Mouse (Mus musculus) heart, postnatal 0 days (tissue): ENCODE measurements at regions not wholly inside any gene's neighbourhood (a gene's known extent, or its start where the extent isn't known, plus 50 kb on each side); places are given as distances from the start of the nearest gene placed in this dataset.

ENCODE experiments used
- ATAC-seq: fragments of 200-750 bp; cut with Nextera tagmentation; 2 replicates; pipeline ENCODE4 v1.8.0; 2017; ENCODE audit warnings: low read depth, moderate number of reproducible peaks, moderate library complexity; ENCODE audit not compliant: insufficient read depth
- DNase-seq: peaks from one replicate; pipeline ENCODE4 v3.0.0-alpha.2; 2016; ENCODE audit warnings: low spot score
- H3K27ac ChIP-seq: fragments of 300-500 bp; sonication (generic); 2 replicates; pipeline ENCODE4 v1.5.1; 2014; ENCODE audit warnings: low read depth, mild to moderate bottlenecking
- H3K27me3 ChIP-seq: fragments of 300-500 bp; sonication (generic); 2 replicates; pipeline ENCODE4 v1.6.1; 2014; ENCODE audit warnings: low read length, mixed read lengths; ENCODE audit not compliant: control insufficient read depth, insufficient read depth
- H3K36me3 ChIP-seq: fragments of 300-500 bp; sonication (generic); replicated peaks from 2 replicates; pipeline ENCODE4 v1.6.1; 2014; ENCODE audit warnings: low read length, mixed read lengths; ENCODE audit not compliant: control insufficient read depth, insufficient read depth
- H3K4me1 ChIP-seq: fragments of 300-500 bp; sonication (generic); 2 replicates; pipeline ENCODE4 v1.6.1; 2014; ENCODE audit warnings: antibody characterized with exemption; ENCODE audit not compliant: control insufficient read depth, insufficient read depth
- H3K4me2 ChIP-seq: fragments of 300-500 bp; sonication (generic); 2 replicates; pipeline ENCODE4 v1.6.1; 2014; ENCODE audit warnings: low read depth, mild to moderate bottlenecking, low read length, moderate library complexity
- H3K4me3 ChIP-seq: fragments of 300-500 bp; sonication (generic); 2 replicates; pipeline ENCODE4 v1.5.1; 2014; ENCODE audit warnings: low read depth, low read length
- H3K9ac ChIP-seq: fragments of 300-500 bp; sonication (generic); replicated peaks from 2 replicates; pipeline ENCODE4 v1.6.1; 2014; ENCODE audit warnings: low read depth, low read length, mixed read lengths
- H3K9me3 ChIP-seq: fragments of 300-500 bp; sonication (generic); replicated peaks from 2 replicates; pipeline ENCODE4 v1.6.1; 2016; ENCODE audit warnings: low read length; ENCODE audit not compliant: control insufficient read depth
- CTCF ChIP-seq: IDR thresholded peaks from 2 replicates; pipeline ENCODE4 v1.5.1; 2016; ENCODE audit warnings: antibody characterized with exemption, control low read depth, low read depth
- EP300 ChIP-seq: IDR thresholded peaks from 2 replicates; pipeline ENCODE4 v1.6.1; 2016; ENCODE audit warnings: antibody characterized with exemption, low read depth
- WGBS: fragments of 180-500 bp; shearing (Covaris S2); extraction: QIAGEN DNeasy Blood & Tissue Kit; methylation state at CpG from one replicate; pipeline ENCODE4 v1.1.7; 2014; 5-methylcytosine and 5-hydroxymethylcytosine counted together

DNA sequence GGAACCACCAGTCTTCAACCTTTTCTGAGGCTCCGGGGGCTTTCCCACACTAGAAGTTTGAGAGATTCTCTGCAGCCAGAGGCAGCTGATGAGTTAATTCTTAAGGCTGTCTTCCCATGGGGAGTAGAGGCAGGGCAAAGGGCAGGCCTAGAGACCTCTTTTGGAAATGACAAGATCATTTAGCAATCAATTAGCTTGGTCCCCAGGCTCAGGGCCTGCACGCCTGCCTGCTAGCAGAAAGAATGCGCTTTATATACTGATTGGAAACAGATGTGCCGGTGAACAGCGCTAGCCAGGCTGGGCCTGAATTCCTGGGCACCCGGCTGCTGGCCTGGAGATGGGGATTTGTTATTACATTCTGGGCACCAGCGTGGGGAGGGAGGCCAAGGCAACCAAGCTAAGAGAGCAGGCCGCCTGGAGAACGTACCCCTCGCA, 156.2 kb downstream of the Utp6 start:
- WGBS: 50% methylated on average over 10 of the region's 10 CpGs
- TF ChIP-seq CTCF: no peak
- no peak for TF ChIP-seq EP300
- Histone ChIP-seq H3K36me3 (no peaks in the 10 kb centered on the region), H3K27me3 (no peaks in the 10 kb centered on the region), H3K9ac (no peak overlapping the region), H3K27ac (0 out of 2 replicates have a peak overlapping the region, but pooled peaks have one; percentile 0), H3K4me2 (no peak overlapping the region), H3K9me3 (peaks cover 10% of the 10 kb centered on the region; the same call in 1 of the 2 replicates), H3K4me3 (no peak overlapping the region), H3K4me1 (no peaks in the 10 kb centered on the region)
- DNase-seq (no peak), ATAC-seq (no peak; the same call in 1 of the 2 replicates)

DNA sequence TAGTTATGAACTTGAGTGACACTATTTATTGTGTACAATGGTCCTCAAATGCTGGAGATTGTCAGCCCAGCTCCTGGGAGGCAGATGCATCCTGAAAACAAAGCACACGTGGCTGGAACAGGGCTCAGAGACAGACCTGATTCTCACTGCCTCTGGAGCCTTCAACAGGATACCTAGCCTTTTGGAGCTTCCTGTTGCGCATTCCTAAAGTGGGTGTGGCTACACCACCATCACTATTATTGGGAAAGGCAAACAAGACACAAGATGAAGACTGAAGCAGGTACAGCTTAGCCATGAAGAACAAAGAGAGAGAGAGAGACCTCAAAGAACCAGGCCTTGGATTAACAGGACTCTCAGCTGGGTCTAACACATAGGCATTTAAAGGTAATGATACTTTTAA, 158.2 kb downstream of the Utp6 start:
- H3K27ac ChIP-seq: no peak overlapping the region
- WGBS: 63% methylated on average over 2 of the region's 2 CpGs

DNA sequence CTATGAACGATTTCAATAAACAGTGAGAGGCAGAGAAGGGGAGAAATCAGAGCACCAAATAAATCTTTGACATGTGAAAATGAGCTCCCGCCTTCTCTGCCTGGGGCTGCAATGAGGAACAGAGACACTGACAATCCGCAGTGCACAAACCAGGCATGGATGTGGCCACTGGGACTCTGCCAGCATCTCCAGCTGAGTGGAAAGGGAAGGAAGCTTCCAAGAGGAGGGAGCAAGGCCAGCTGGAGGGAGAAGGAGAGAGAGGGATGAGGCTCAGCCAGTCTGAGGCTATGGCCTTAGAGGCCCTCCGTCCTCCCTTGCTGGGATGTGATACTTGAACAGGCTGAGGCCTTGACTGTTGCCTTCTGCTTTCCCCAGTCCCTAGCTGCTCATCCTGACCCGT, 159.2 kb downstream of the Utp6 start:
- no peak overlapping the region for H3K27ac ChIP-seq
- 66% methylated on average over 5 of the region's 5 CpGs for WGBS

More for the DNA sequence above, 158.2 kb downstream of the Utp6 start:
- Histone ChIP-seq H3K4me3 (no peak overlapping the region), H3K4me1 (no peaks in the 10 kb centered on the region), H3K9me3 (peaks cover 10% of the 10 kb centered on the region; the same call in 1 of the 2 replicates), H3K9ac (no peak overlapping the region), H3K4me2 (no peak overlapping the region), H3K27me3 (no peaks in the 10 kb centered on the region), H3K36me3 (no peaks in the 10 kb centered on the region)
- DNase-seq (no peak), ATAC-seq (no peak)
- TF ChIP-seq EP300: no peak
- TF ChIP-seq CTCF: no peak

DNA sequence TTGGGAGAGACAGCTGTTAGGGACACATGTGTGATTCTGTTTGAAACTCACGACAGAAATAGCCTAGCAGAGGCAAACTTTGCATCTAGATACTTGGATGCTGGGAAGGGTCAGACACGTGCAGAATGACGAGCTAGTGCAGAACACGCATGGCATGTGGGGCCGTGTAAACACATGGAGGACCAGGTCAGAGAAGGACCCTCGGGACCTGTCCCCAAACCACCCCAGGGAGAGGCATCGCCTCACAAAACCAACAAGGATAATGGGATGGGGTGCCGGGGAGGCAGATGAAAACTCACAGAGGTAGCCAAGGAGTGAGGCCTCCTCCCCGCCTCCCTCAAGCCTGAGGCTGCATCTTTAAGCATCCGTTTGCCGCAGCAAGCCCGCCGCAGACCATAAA, 159.6 kb downstream of the Utp6 start:
- WGBS: 77% methylated on average over 13 of the region's 13 CpGs
- Histone ChIP-seq H3K4me3 (no peak overlapping the region), H3K9ac (no peak overlapping the region), H3K27me3 (no peaks in the 10 kb centered on the region), H3K27ac (no peak overlapping the region), H3K4me2 (no peak overlapping the region), H3K9me3 (peaks cover 10% of the 10 kb centered on the region; the same call in 1 of the 2 replicates), H3K36me3 (no peaks in the 10 kb centered on the region), H3K4me1 (no peaks in the 10 kb centered on the region)
- no peak for TF ChIP-seq CTCF
- TF ChIP-seq EP300: no peak
- DNase-seq (no peak), ATAC-seq (no peak)

More for the DNA sequence above, 159.2 kb downstream of the Utp6 start:
- Histone ChIP-seq H3K27me3 (no peaks in the 10 kb centered on the region), H3K4me2 (no peak overlapping the region), H3K4me1 (no peaks in the 10 kb centered on the region), H3K36me3 (no peaks in the 10 kb centered on the region), H3K4me3 (no peak overlapping the region), H3K9me3 (peaks cover 10% of the 10 kb centered on the region; the same call in 1 of the 2 replicates), H3K9ac (no peak overlapping the region)
- TF ChIP-seq EP300: no peak
- no peak for TF ChIP-seq CTCF
- DNase-seq: no peak
- no peak; the same call in 1 of the 2 replicates for ATAC-seq

DNA sequence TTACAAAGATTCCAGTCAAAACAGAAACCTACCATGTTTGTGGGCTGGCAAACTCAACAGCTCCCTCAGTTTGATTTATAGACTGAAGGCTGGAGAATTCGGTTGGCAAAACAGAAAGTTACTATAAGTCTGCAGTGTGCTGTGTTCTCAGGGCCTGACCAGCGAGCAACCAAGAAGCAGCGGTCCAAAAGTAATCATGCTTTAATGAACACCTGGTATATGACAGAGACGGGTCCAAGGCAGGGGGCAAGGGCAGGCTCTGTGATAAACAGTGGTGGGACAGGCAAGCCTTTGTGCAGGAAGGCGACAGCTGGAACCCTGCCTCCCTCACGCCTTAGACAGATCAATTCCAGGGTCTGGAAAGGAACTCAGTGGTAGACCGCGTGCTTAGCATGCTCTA, 161.9 kb downstream of the Utp6 start:
- H3K36me3 ChIP-seq: no peaks in the 10 kb centered on the region
- H3K4me1 ChIP-seq: no peaks in the 10 kb centered on the region
- no peak overlapping the region for H3K9ac ChIP-seq
- no peaks in the 10 kb centered on the region for H3K27me3 ChIP-seq
- peaks cover 8% of the 10 kb centered on the region; the same call in 1 of the 2 replicates for H3K9me3 ChIP-seq
- no peak for ATAC-seq
- no peak for TF ChIP-seq EP300
- no peak for TF ChIP-seq CTCF
- no peak overlapping the region for H3K4me2 ChIP-seq
- H3K27ac ChIP-seq: no peak overlapping the region
- no peak overlapping the region for H3K4me3 ChIP-seq
- WGBS: 73% methylated on average over 8 of the region's 8 CpGs
- DNase-seq: no peak

DNA sequence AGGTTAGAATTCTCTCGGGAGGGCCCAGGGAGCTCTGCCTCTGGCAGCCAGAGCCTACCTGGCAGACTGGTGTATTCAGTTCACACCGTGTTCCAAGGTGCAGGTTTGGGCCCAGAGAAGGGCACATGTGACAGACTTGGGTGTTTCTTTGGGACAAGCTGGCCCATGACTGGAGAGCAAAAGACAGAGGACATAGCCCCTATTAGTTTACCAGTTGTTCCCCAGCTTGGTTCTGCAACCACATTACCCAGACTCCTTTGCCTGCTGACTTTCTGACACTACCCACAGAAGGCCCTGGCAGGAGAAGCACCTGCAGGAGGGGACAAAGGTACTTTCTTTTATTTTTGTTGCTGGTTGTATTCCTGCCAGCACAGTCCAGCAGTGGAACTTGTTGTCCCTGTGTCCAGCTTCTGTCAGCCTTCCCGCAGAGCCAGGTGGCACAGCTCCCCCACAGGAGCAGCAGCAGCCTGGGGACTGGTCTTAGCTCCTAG, 173.9 kb downstream of the Utp6 start:
- Histone ChIP-seq H3K4me1 (peaks cover 22% of the 10 kb centered on the region), H3K27me3 (no peaks in the 10 kb centered on the region), H3K9ac (no peak overlapping the region), H3K9me3 (no peaks in the 10 kb centered on the region), H3K4me3 (no peak overlapping the region), H3K27ac (no peak overlapping the region), H3K36me3 (no peaks in the 10 kb centered on the region), H3K4me2 (no peak overlapping the region)
- no peak for DNase-seq
- 73% methylated on average over 3 of the region's 3 CpGs for WGBS
- no peak for ATAC-seq
- TF ChIP-seq EP300 (no peak), CTCF (no peak)
